Mouse (Mus musculus) heart, postnatal 0 days (tissue): Measurements from ENCODE around the gene Eps8l1.

Experiments
- CTCF ChIP-seq: IDR thresholded peaks from 2 replicates; pipeline ENCODE4 v1.5.1; 2016; ENCODE audit warnings: antibody characterized with exemption, control low read depth, low read depth
- EP300 ChIP-seq: IDR thresholded peaks from 2 replicates; pipeline ENCODE4 v1.6.1; 2016; ENCODE audit warnings: antibody characterized with exemption, low read depth

- TF ChIP-seq CTCF (no peak), EP300 (no peak; the same call in 1 of the 2 replicates)
Observed at GRCm38 (mm10) chr7:4501558-4502397, 41.3 kb downstream of the Eps8l1 start, which contains the start of gene Ppp1r12c.
